Mouse (Mus musculus) stomach, postnatal 0 days (tissue): Measurements from ENCODE around the gene 4933427D14Rik.

Experiments used
- CTCF ChIP-seq: IDR thresholded peaks from 2 replicates; pipeline ENCODE4 v1.5.1; 2016; ENCODE audit warnings: antibody characterized with exemption, low read depth, mild to moderate bottlenecking, moderate library complexity
- EP300 ChIP-seq: optimal IDR thresholded peaks from 2 replicates; pipeline ENCODE3; 2016; ENCODE audit warnings: antibody characterized with exemption

GRCm38 (mm10) chr11:72134536-72135382 is 72.5 kb downstream of the 4933427D14Rik start:
- TF ChIP-seq CTCF (no peak), EP300 (no peak)
